ENCODE assay signal across 23 mouse cellular contexts in the genomic region with DNA sequence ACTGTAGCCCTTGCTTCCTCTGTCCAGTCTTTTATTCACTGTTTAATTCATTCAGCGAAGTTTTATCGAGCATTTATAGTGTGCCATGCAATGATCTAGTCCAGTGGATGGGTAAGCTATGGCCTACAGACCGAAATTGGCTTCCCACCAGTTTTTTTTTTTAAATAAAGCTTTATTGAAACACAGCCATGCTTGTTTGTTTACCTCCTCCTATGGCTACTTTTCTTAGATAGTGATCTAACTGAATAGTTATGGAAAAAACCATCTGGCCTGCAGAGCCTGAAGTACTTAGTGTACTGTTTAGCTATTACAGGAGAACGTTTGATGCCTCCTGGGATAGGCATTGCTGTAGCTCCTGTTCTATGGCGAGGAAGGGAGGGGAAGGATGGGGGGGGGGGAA. TPM values are rescaled to one million over a fixed set of nuclear protein-coding genes. Genes with fewer than 3 reads are reported as not detected.
"Had no signal": no experiment of that assay in that cellular context is flagged by ENCODE, and none has a peak within 500 bp of the region (broad histone marks: within the 10 kb centered on the region; RNA-seq: fewer than 3 reads in every experiment).

No protein-coding gene starts in this region.

- H3K9ac ChIP-seq: neural tube, embryonic 13.5 days; neural tube, embryonic 15.5 days; stomach, embryonic 15.5 days had no signal

- H3K4me3 ChIP-seq: neural tube, embryonic 13.5 days; neural tube, embryonic 15.5 days; stomach, embryonic 15.5 days had no signal

- H3K36me3 ChIP-seq: neural tube, embryonic 13.5 days; neural tube, embryonic 15.5 days; stomach, embryonic 15.5 days had no signal

- H3K4me2 ChIP-seq: neural tube, embryonic 13.5 days; neural tube, embryonic 15.5 days; stomach, embryonic 15.5 days had no signal

- DNase-seq: retina, postnatal 1 day; right cerebral cortex, adult 18-20 months; right cerebral cortex, postnatal 14 days; right cerebral cortex, postnatal 25 days; right cerebral cortex, postnatal 4 days; spleen, adult 18-20 months; thymus, adult 18-20 months; thymus, adult 2 months; thymus, postnatal 14 days; thymus, postnatal 25 days; thymus, postnatal 36 days; thymus, postnatal 4 days had no signal

- H3K9me3 ChIP-seq: neural tube, embryonic 13.5 days; neural tube, embryonic 15.5 days; stomach, embryonic 15.5 days had no signal

- H3K27ac ChIP-seq: neural tube, embryonic 13.5 days; neural tube, embryonic 15.5 days; stomach, embryonic 15.5 days; stomach, postnatal 0 days had no signal

- H3K27me3 ChIP-seq: stomach, embryonic 15.5 days had no signal

RNA-seq across cellular contexts. Expression of a gene that starts 23.6 kb away (rescaled TPM):
- total RNA-seq: neutrophil, adult 5-6 weeks had no signal

RNA-seq across cellular contexts. Expression of a gene that starts 28.8 kb away (rescaled TPM):
- total RNA-seq: neutrophil, adult 5-6 weeks had no signal
- polyA plus RNA-seq: neural tube, embryonic 14.5 days; neural tube, embryonic 15.5 days; small intestine, adult 2 months; spleen, adult 2 months; stomach, embryonic 14.5 days; stomach, embryonic 15.5 days; stomach, embryonic 16.5 days; stomach, postnatal 0 days; thymus, adult 2 months; thymus, postnatal 0 days had no signal
